Mouse (Mus musculus): ENCODE results near the gene Cdcp2.

The Cdcp2 gene

GRCm38 (mm10) chr4:107096841-107097373 is at the start of gene Cdcp2:
Cdcp2 (plus strand) TSS chr4:107096891.
- no peak for ATAC-seq (ENCODE audit: low TSS enrichment)

- 0 out of 2 replicates have a peak, but pooled peaks have one; percentile 33 for ATAC-seq (ENCODE audit: low TSS enrichment)
Observed at GRCm38 (mm10) chr4:107047806-107048205, 48.9 kb upstream of the Cdcp2 start.

- ATAC-seq (ENCODE audit: low TSS enrichment) = no peak
Observed at GRCm38 (mm10) chr4:107048568-107049162, 48.0 kb upstream of the Cdcp2 start.

DNA sequence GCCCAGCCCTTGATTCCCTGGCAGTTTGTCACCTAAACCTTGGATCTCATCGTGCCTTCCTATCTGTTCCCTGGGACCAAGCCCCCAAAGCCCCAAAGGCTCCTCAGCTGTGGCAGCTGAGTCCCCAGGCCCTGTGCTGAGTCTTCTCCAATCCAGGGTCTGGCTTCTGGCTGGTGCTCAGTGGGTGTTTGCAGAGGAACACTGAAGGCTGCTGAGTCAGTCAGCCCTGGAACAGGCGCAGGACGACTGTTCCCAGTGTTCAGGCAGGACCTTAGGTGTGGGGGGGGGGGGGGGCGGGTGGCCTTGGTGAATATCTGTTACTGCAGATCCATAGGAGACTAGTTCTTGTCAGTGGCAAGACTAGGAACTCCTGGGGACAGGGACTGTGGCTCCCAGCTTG is 44.8 kb upstream of the Cdcp2 start:
- peak; percentile 61 for ATAC-seq (ENCODE audit: low TSS enrichment)

DNA sequence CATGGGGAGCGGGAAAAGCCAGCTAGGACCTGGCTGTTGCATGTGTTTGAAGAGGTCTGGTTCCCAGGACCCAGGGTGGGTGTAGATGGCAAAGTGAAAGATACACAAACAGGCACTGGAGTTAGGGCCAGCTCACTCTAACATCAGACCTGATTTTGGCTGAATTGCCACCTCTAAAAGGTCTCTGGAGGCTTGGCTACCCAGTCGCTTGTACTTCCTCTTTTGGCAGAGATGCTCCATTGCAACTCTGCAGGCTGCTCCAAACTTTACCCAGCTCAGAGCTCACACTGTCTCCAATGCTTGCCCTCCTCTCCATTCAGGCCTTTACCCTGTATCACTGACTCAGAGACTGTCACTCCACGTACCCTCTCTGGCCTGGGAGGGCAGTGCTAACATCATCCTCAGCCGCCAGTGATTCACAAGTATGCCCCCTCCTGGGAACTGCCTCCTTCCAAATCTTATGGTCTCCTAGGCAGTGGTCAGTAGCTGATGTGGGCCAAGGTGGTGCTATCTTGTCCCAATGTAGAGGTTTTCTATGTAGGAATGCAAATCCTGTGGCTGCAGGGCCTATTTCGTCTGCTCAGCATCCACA is 43.6 kb upstream of the Cdcp2 start:
- ATAC-seq (ENCODE audit: low TSS enrichment) = no peak

- no peak for ATAC-seq (ENCODE audit: low TSS enrichment)
Observed at GRCm38 (mm10) chr4:107056088-107056487, 40.6 kb upstream of the Cdcp2 start.

DNA sequence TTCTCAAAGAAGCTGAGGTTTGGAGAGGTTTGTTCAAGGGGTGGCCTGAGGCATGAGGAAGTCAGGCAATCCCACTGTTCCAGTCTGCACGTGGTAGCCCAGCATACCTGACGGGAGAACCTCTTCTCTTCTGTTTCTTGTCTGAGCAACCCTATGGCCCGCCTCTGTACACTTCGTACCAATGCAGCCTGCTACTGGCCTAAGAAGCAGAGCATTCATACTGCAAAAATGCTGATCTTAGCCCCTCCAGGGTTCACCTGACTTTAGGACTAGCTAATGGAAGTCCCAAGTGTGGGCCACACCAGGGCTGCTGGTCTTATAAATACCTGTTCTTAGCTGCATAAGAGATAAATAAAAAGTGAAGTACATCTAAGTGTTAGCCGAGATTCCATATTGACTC is 38.3 kb upstream of the Cdcp2 start:
- no peak for ATAC-seq (ENCODE audit: low TSS enrichment)

DNA sequence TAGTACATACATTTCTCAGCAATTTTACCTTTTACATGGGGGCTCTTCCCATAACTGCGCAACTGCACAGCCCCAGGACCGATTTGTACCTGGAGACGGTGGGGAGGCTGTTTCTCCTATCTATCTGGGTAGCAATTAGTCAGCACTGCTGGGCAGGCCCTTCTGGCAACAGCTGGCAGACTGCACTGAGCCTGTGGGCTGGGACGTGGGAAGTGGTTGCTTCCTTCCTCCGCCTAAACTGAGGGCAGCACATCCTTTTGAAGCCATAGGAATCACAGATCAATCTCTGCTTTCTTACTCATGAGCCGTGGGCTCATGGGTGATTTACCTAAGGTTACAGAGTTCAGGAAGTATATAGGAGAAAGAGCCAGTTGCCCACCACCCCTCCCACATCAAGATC is 37.9 kb upstream of the Cdcp2 start:
- ATAC-seq (ENCODE audit: low TSS enrichment) = no peak

DNA sequence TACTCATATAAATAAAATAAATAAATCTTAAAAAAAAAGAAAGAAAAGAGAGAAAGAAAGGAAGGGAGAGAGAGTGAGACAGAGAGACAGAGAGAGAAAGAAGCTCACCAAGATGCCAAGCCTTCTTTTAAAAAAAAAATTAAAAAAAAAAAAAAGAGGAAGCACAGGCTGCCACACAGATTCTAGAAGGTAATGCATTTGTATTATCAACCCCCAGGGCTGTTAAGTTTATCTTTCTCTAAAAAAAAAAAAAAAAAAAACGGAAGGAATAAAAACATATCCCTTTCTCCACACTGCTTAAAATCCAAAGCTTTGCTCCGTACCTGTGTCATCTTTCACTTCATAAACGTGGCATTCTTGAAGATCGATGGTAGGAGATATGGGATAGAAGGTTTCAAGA is 35.1 kb upstream of the Cdcp2 start:
- no peak for ATAC-seq (ENCODE audit: low TSS enrichment)

DNA sequence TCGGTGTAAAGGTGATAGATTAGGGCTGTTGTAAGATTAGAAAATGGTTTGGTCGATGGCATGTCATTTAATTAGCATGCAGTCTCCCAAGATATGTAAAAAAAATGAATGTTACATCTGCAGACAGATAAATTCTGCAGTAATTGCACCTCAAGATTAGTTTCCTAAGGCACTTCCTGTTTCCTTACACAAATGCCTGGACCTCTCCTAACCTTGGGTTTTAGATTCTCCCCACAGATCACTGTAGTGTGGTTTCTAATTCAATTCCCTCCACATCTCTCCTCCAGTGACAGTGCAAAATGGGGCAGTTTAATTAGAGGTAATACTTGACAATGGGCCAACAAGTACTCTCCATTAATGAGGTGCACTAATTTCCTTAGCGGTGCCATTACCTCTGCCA is 33.5 kb upstream of the Cdcp2 start:
- ATAC-seq (ENCODE audit: low TSS enrichment) = no peak

DNA sequence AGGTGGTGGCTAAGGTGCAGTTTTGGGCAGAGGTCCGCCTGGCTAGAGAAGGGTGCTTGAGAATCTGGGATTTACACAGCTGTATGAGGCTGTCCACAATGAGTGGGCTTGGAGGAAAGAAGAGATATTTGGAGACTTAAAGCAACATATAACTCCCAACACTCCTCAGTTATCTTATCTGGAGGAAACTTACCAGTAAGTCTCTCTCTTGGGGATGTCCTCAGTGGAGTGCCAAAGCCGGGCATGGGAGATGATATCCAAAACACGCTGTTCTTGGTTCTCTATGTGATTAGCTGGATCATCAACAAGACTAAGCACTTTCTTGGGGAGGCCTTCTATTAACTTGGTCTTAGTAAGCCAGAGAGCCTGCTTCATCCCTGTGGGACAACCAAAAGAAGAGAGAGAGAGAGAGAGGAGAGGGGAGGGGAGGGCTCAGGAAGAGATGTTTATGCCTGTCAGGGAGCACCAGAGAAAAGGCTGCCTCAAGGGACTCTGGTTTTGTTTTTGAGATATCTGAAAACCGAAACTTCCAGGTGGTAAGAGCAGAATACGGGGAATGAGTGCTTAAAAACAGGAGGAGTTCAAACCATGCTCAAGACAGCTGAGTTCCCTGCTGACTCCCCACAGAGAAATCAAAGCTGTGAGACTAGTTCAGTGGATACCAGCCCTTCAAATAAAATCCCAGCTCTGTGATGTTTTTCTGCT is 32.1 kb upstream of the Cdcp2 start:
- no peak for ATAC-seq (ENCODE audit: low TSS enrichment)

GRCm38 (mm10) chr4:107066252-107067124 is 30.2 kb upstream of the Cdcp2 start, which contains the start of the genes Mrpl37 and Cyb5rl:
Mrpl37 (minus strand) TSS chr4:107066868.
Cyb5rl (plus strand) TSS chr4:107066988.
- peak; percentile 100 for ATAC-seq (ENCODE audit: low TSS enrichment)

DNA sequence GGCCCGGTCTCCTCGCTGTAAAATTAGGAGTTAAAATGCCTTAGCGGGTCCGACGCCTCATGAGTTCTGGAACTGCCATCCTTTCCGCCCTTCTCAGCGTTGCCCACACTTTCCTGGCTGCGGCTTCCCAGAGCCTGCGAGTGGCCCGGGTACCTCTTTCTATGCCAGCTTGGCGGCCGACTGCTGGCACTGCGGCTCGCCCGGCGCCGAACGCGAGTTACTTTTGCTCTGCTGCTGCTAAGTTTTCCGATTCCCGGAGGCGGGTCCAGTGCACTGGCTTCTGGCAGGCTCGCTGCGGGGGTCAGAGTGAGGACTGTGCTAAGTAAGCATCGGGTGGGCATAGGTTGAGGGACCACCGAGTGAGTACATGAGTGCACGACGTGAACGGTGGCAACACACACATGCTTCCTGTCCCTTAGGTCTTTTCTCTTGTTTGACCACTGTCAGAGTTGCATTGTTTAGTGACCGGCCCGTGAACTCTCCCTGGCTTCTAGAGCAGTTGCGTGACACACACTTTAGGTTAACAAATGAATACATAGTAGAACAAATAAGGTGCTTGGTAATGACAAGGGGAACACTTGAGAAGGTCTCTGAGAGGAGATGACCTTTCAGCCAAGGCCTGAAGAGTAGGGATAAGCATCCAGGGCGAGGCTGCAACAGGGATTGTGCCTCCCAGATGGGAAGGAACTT is 29.4 kb upstream of the Cdcp2 start:
- peak; percentile 40 for ATAC-seq (ENCODE audit: low TSS enrichment)

GRCm38 (mm10) chr4:107072343-107072742 is 24.3 kb upstream of the Cdcp2 start:
- no peak for ATAC-seq (ENCODE audit: low TSS enrichment)

GRCm38 (mm10) chr4:107075456-107075855 is 21.2 kb upstream of the Cdcp2 start:
- peak; percentile 86 for ATAC-seq (ENCODE audit: low TSS enrichment)

GRCm38 (mm10) chr4:107078894-107079293 is 17.8 kb upstream of the Cdcp2 start:
- ATAC-seq (ENCODE audit: low TSS enrichment) = no peak

GRCm38 (mm10) chr4:107079716-107080115 is 17.0 kb upstream of the Cdcp2 start:
- ATAC-seq (ENCODE audit: low TSS enrichment) = no peak

DNA sequence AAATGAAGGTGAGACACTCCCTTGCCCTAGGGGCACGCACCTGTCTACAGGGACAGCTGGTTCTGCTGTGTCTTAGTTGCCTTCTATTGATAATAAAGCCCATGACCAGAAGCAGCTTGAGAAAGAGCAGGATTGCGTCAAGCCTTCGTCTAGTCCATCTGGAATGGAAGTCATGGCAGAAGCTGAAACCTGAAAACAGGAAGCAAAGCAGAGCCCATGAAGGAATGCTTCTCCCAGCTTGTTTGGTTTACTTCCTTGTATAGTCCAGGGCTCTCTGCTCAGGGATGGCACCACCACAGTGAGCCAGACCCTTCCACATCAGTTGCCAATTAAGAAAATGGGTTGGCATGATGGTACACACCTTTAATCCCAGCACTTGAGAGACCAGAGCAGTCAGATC is 14.5 kb upstream of the Cdcp2 start:
- no peak for ATAC-seq (ENCODE audit: low TSS enrichment)

GRCm38 (mm10) chr4:107083126-107083525 is 13.6 kb upstream of the Cdcp2 start:
- no peak for ATAC-seq (ENCODE audit: low TSS enrichment)

DNA sequence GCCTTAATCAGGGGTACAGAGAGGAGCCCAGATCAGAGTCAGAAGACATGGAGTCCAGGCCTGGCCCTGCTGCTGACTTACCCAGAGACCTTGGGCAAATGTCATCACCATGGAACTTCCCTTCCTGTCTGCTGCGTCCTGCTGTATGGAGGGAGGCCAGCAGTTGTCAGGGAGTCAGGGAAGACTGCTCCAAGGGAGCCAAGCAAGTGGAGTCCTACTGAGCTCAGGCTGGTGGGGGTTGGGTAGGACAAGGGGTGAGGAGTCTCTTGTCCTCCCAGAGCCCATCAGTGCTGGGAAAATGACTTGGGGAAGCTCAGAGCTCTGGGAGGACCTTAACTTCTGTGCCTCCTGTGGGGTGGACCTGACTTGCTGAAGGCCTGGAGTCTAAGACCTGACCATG is 12.3 kb upstream of the Cdcp2 start:
- peak; percentile 10; the same call in 1 of the 2 replicates for ATAC-seq (ENCODE audit: low TSS enrichment)

DNA sequence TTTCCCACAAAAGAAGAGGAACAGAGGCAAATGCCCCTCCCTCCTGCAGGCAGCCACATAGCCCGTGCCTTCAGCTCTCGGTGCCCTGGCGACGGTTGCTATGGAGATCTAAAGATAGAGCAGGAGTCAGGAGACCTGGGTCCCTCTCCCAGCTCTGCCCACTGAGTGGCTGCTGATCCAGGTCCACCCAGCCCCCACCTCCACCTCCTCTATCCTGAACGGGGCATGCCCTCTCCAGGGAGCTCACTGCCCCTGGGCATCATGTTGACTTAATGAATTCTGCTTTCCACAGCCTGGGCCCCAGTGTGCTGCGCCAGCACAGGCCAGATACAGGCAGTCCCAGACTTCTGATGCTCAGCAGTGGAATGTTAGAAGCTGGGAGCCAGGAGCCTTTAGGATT is 11.8 kb upstream of the Cdcp2 start:
- peak; percentile 95 for ATAC-seq (ENCODE audit: low TSS enrichment)

Data from frontal cortex, adult (tissue).